Mouse (Mus musculus) limb, embryonic 14.5 days (tissue): ENCODE results near the gene Lrfn2. TPM values are rescaled to one million over a fixed set of nuclear protein-coding genes. Genes with fewer than 3 reads are reported as not detected.
A peak's percentile ranks its signal among the peaks of the same experiment; 100 is the strongest.

Experiments used
- ATAC-seq: fragments of 200-750 bp; cut with Nextera tagmentation; 2 replicates; pipeline ENCODE4 v1.8.0; 2017; ENCODE audit warnings: low read depth, moderate number of reproducible peaks, moderate TSS enrichment; ENCODE audit not compliant: low FRiP score
- DNase-seq: peaks from one replicate; pipeline ENCODE4 v3.0.0-alpha.2; 2015; ENCODE audit warnings: low spot score
- H3K27ac ChIP-seq: fragments of 300-500 bp; sonication (generic); replicated peaks from 2 replicates; pipeline ENCODE4 v1.5.1; 2014; ENCODE audit warnings: low read depth, mild to moderate bottlenecking, low read length, moderate library complexity, mixed read lengths
- H3K27me3 ChIP-seq: fragments of 300-500 bp; sonication (generic); 2 replicates; pipeline ENCODE4 v1.6.1; 2014; ENCODE audit warnings: low read length, mixed read lengths; ENCODE audit not compliant: control insufficient read depth, insufficient read depth
- H3K36me3 ChIP-seq: fragments of 300-500 bp; sonication (generic); 2 replicates; pipeline ENCODE4 v1.6.1; 2014; ENCODE audit warnings: mild to moderate bottlenecking, low read length, moderate library complexity, mixed read lengths; ENCODE audit not compliant: control insufficient read depth, insufficient read depth
- H3K4me1 ChIP-seq: fragments of 300-500 bp; sonication (generic); 2 replicates; pipeline ENCODE4 v1.6.1; 2014; ENCODE audit warnings: antibody characterized with exemption, low read length, mixed read lengths; ENCODE audit not compliant: control insufficient read depth, insufficient read depth
- H3K4me2 ChIP-seq: fragments of 300-500 bp; sonication (generic); replicated peaks from 2 replicates; pipeline ENCODE4 v1.6.1; 2014; ENCODE audit warnings: low read depth, mild to moderate bottlenecking, low read length, moderate library complexity; ENCODE audit not compliant: severe bottlenecking
- H3K4me3 ChIP-seq: fragments of 300-500 bp; sonication (generic); replicated peaks from 2 replicates; pipeline ENCODE4 v1.5.1; 2014; ENCODE audit warnings: low read length
- H3K9ac ChIP-seq: fragments of 300-500 bp; sonication (generic); 2 replicates; pipeline ENCODE4 v1.6.1; 2014; ENCODE audit warnings: mild to moderate bottlenecking, low read depth, low read length, moderate library complexity; ENCODE audit not compliant: severe bottlenecking
- H3K9me3 ChIP-seq: fragments of 300-500 bp; sonication (generic); 2 replicates; pipeline ENCODE4 v1.6.1; 2016; ENCODE audit warnings: low read length; ENCODE audit not compliant: control insufficient read depth
- POLR2A ChIP-seq: fragments of 200-500 bp; IDR thresholded peaks from 2 replicates; pipeline ENCODE4 v1.8.0; 2012; ENCODE audit warnings: inconsistent platforms, mild to moderate bottlenecking, moderate library complexity, borderline replicate concordance; ENCODE audit not compliant: insufficient read depth, insufficient read length; ENCODE audit errors: extremely low read depth
- WGBS: fragments of 180-500 bp; shearing (Covaris S2); extraction: QIAGEN DNeasy Blood & Tissue Kit; methylation state at CpG from one replicate; pipeline ENCODE4 v1.1.7; 2014; 5-methylcytosine and 5-hydroxymethylcytosine counted together
- polyA plus RNA-seq, 2 experiments: library from polyadenylated mRNA; depleted of rRNA in 1 of 2; stranded (reverse) in 1 of 2; unstranded in 1 of 2; fragments of >200 nt; fragmentation: Nextera tagmentation in 1 of 2; extraction: Ambion mirVana in 1 of 2; gene quantifications; 2 replicates each; pipeline versions ENCODE4 v1.2.1 to v1.2.3; 2012 to 2014

Lrfn2 gene
- polyA plus RNA-seq, 2 experiments = 0.96 to 1.4 TPM

DNA sequence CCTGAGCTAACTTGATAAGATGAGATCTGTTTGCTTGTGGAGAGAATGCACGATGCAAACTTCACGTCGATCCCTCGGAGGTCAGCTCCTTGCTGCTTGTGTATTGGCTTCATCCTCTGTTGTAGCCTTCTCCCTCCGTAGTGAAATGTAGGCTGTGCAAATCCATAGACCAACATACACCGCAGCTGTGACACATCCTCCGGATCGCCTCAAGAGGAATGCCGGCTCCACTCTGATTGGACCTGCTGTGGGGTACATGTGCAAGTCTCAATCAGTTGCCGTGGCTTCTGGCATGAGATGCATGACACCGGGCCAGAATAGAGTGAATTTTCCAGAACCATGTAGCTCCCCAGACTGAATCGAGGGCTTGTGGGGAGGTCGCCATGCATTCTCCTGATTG is 36.1 kb downstream of the Lrfn2 start:
- 89% methylated on average over 13 of the region's 13 CpGs for WGBS
- Histone ChIP-seq H3K9me3 (no peaks in the 10 kb centered on the region), H3K4me2 (no peak overlapping the region), H3K27ac (no peak overlapping the region), H3K36me3 (no peaks in the 10 kb centered on the region), H3K4me1 (peaks cover 2% of the 10 kb centered on the region; the same call in 1 of the 2 replicates), H3K9ac (no peak overlapping the region), H3K27me3 (no peaks in the 10 kb centered on the region), H3K4me3 (no peak overlapping the region)
- ATAC-seq = no peak
- no peak for DNase-seq
- TF ChIP-seq POLR2A = no peak

DNA sequence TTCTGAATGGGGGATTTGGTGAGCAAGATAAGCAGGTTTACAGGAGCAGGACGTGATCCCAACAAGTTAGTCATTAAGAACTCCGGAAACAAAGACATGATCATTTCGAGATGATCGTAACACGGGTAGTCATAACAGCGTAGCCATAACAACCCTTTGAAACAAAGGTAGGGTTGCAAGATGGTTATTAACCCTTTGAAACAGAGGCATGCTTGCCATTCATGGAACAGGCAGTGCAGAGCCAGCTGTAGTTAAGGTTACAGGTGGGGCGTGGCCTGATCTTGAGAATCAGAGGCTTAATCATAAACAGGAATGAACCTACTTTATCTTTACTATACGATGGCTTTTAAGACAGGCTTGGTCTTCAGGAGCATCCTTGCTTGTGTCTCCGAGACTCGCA is 39.1 kb downstream of the Lrfn2 start:
- DNase-seq (no peak), ATAC-seq (no peak)
- H3K27me3 ChIP-seq = no peaks in the 10 kb centered on the region
- H3K9ac ChIP-seq = no peak overlapping the region
- no peak overlapping the region for H3K27ac ChIP-seq
- WGBS = 70% methylated on average over 10 of the region's 10 CpGs
- H3K4me3 ChIP-seq = no peak overlapping the region
- no peak overlapping the region for H3K4me2 ChIP-seq
- peaks cover 13% of the 10 kb centered on the region for H3K4me1 ChIP-seq
- H3K36me3 ChIP-seq = no peaks in the 10 kb centered on the region
- H3K9me3 ChIP-seq = no peaks in the 10 kb centered on the region
- TF ChIP-seq POLR2A = no peak

DNA sequence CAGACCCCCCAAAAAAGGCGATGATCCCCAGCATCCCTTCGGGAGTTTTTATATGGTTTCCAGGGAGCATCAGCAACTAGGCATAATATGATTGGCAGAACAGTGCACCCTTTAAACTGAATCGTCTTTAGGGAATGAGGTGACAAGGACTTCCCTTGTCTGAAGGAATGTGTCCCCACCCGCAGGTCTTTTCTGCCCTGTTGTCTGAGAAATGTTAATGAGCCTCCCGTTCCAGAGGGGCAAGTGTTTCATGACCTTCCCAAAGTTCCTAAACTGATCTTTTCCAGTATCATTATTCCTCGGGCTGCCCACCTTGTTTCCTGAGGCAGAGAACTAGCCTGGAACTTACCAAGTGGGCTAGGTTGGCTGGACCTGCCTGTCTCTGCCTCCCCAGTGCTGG is 40.7 kb downstream of the Lrfn2 start:
- Histone ChIP-seq H3K4me1 (peaks cover 13% of the 10 kb centered on the region), H3K27me3 (no peaks in the 10 kb centered on the region), H3K9me3 (no peaks in the 10 kb centered on the region), H3K27ac (no peak overlapping the region), H3K36me3 (no peaks in the 10 kb centered on the region), H3K4me2 (no peak overlapping the region), H3K9ac (no peak overlapping the region), H3K4me3 (no peak overlapping the region)
- DNase-seq (no peak), ATAC-seq (no peak)
- no peak for TF ChIP-seq POLR2A
- 35% methylated on average over 6 of the region's 6 CpGs for WGBS

GRCm38 (mm10) chr17:48973394-48973793 is 41.2 kb downstream of the Lrfn2 start:
- H3K27me3 ChIP-seq = no peaks in the 10 kb centered on the region
- peaks cover 13% of the 10 kb centered on the region for H3K4me1 ChIP-seq
- no peak overlapping the region for H3K4me3 ChIP-seq
- 33% methylated on average over 3 of the region's 3 CpGs for WGBS
- H3K4me2 ChIP-seq = no peak overlapping the region
- H3K36me3 ChIP-seq = no peaks in the 10 kb centered on the region
- DNase-seq = no peak
- no peak overlapping the region for H3K9ac ChIP-seq
- H3K27ac ChIP-seq = no peak overlapping the region
- no peaks in the 10 kb centered on the region for H3K9me3 ChIP-seq
- no peak for ATAC-seq
- TF ChIP-seq POLR2A = no peak

- Histone ChIP-seq H3K27me3 (no peaks in the 10 kb centered on the region), H3K27ac (peak overlapping the region; percentile 52), H3K36me3 (no peaks in the 10 kb centered on the region), H3K9ac (no peak overlapping the region), H3K4me2 (no peak overlapping the region), H3K4me1 (peaks cover 13% of the 10 kb centered on the region), H3K4me3 (no peak overlapping the region), H3K9me3 (no peaks in the 10 kb centered on the region)
- 22% methylated on average over 4 of the region's 4 CpGs for WGBS
- peak; percentile 77 for DNase-seq
- no peak for TF ChIP-seq POLR2A
- peak; percentile 66 for ATAC-seq
Observed at GRCm38 (mm10) chr17:48975055-48975454, 42.9 kb downstream of the Lrfn2 start.

GRCm38 (mm10) chr17:48976611-48977022 is 44.4 kb downstream of the Lrfn2 start:
- H3K4me1 ChIP-seq = peaks cover 11% of the 10 kb centered on the region
- TF ChIP-seq POLR2A = no peak
- H3K4me3 ChIP-seq = no peak overlapping the region
- no peak overlapping the region for H3K4me2 ChIP-seq
- WGBS = 23% methylated on average over 5 of the region's 5 CpGs
- peak; percentile 39; the same call in 1 of the 2 replicates for ATAC-seq
- peak; percentile 11 for DNase-seq
- no peaks in the 10 kb centered on the region for H3K36me3 ChIP-seq
- H3K27ac ChIP-seq = 0 out of 2 replicates have a peak overlapping the region, but pooled peaks have one; percentile 38
- H3K9me3 ChIP-seq = no peaks in the 10 kb centered on the region
- H3K27me3 ChIP-seq = no peaks in the 10 kb centered on the region
- H3K9ac ChIP-seq = no peak overlapping the region
